Mouse (Mus musculus): ENCODE data around the gene Zdhhc14.

- TF ChIP-seq CTCF (IDR thresholded peaks at IDR 0.05; ENCODE audit: low read depth) (no peak), EP300 (optimal IDR thresholded peaks at IDR 0.05) (no peak)
These were observed 100.7 kb downstream of the Zdhhc14 start for GRCm38 (mm10) chr17:5593071-5593470.
